Mouse (Mus musculus) layer of hippocampus, adult 2 months (tissue): Measurements from ENCODE around the gene Exd2. TPM values are rescaled to one million over a fixed set of nuclear protein-coding genes. Genes with fewer than 3 reads are reported as not detected.
A peak's percentile ranks its signal among the peaks of the same experiment; 100 is the strongest.

ENCODE experiments used
- DNase-seq, 2 experiments: peaks; one replicate each; pipeline ENCODE4 v3.0.0; 2022; ENCODE audit warnings: low spot score in 2 of 2
- H3K27ac ChIP-seq: fragments of 200-600 bp; 2 replicates; pipeline ENCODE4 v1.8.1; 2022
- H3K4me3 ChIP-seq: fragments of 200-600 bp; 2 replicates; pipeline ENCODE4 v1.8.1; 2022; ENCODE audit warnings: mild to moderate bottlenecking
- CTCF ChIP-seq: fragments of 200-600 bp; conservative IDR thresholded peaks from 2 replicates; pipeline ENCODE4 v1.8.1; 2022; ENCODE audit warnings: antibody characterized with exemption, mild to moderate bottlenecking, moderate library complexity
- long read RNA-seq, 2 experiments: library from polyadenylated mRNA; stranded (forward); transcript quantifications; one replicate each; pipeline ENCODE4 v2.0.0; 2021; ENCODE audit warnings: borderline mapping rate in 2 of 2
- total RNA-seq, 2 experiments: library from RNA; stranded (reverse); gene quantifications; 2 replicates each; pipeline ENCODE4 v1.2.3; 2021

Gene Exd2
- 100 to 1,000 TPM; 105 to 122 TPM for total RNA-seq
- long read RNA-seq, experiment 1, full-length matches to known transcripts, result 42 of 71 reads
- long read RNA-seq, experiment 1, partial matches to known transcripts, result 5 of 71 reads
- long read RNA-seq, experiment 1, other reads (novel, unspliced or antisense), result 24 of 71 reads
- long read RNA-seq, experiment 2, full-length matches to known transcripts, result 74 of 119 reads
- long read RNA-seq, experiment 2, partial matches to known transcripts, result 6 of 119 reads
- long read RNA-seq, experiment 2, other reads (novel, unspliced or antisense), result 39 of 119 reads

DNA sequence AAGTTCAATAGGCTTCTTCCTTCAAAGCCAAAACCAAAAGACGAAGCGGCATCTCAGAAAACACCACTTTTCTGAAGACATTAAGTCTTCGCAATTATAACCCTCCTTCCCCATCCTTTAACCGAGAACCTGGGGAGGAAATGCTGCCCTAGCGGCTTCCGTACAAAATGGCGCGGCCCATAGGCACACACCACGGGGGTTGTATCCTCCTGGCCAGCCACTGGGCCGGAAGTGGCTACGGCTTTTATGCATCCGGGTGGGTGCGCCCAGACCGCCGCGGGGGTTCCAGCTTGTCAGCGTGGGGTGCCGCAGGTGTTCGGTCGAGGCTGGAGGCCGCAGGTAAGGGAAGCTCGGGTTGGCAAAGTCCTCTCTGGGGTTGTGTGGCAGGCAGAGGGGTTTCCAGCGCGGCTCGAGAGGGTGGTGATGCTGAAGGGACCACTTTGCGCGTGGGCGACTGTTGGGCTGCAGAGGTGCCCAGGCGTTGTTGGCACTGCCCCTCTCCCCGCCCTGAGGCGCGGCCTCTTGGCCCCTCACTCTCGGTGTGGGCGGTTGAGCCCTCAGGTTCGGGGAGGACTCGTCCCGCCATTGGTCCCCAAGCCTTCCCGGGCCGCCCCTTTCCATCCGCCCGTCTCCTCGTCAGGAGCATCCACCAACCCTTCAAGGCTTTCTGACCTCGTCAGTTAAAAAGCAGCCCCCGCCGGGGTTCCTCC is at the start of gene Exd2:
Gene Exd2, plus strand, starts transcription at position 154 of the 710 bp plus-strand sequence.
- peak; percentile 92 for DNase-seq
- H3K4me3 ChIP-seq, result peak within 1 kb of the TSS; percentile 94
- H3K27ac ChIP-seq, result peak within 1 kb of the TSS; percentile 91
- peak; percentile 56 for TF ChIP-seq CTCF

DNA sequence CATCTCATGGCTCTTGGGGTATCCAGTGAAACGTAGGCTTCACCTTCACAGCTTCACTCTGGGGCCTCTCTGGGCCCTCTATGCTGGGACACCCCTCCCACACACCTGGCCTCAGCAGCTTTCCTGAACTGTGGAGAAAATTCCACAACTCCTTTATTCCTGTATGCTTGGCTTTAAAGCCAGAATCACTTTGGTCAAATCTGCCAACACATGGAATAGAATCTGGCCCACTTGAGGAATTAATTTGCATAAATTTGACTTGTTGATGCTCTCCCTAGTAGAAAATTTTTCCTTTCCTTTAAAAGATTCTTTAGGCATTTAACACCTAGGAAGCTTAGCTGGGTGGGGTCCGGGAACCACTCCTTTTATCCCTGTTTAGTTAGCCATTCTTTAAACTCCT is 47.8 kb upstream of the Exd2 start:
- TF ChIP-seq CTCF, result no peak
- DNase-seq, result no peak
- H3K27ac ChIP-seq, result no peak overlapping the region
- no peak overlapping the region for H3K4me3 ChIP-seq

DNA sequence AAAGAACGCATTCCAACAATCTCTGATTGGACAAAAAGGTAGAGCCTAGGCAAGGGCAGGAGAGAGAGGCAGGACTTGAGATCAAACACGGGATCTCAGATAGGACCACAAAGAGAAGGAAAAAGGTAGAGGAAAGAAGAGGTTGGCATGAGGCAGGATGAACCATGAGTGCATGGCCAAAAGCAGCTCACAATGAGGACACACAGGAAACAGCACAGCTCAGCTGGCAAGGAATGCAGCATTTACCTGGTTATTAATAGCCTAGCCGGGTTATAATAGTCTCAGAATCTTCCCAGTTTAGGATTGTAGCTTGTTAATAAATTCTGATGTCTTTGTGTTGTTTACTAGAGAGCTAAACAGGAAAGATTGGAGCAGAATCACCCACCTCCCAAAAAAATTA is 35.2 kb upstream of the Exd2 start:
- no peak for DNase-seq
- TF ChIP-seq CTCF, result no peak
- no peak overlapping the region for H3K4me3 ChIP-seq
- no peak overlapping the region for H3K27ac ChIP-seq

DNA sequence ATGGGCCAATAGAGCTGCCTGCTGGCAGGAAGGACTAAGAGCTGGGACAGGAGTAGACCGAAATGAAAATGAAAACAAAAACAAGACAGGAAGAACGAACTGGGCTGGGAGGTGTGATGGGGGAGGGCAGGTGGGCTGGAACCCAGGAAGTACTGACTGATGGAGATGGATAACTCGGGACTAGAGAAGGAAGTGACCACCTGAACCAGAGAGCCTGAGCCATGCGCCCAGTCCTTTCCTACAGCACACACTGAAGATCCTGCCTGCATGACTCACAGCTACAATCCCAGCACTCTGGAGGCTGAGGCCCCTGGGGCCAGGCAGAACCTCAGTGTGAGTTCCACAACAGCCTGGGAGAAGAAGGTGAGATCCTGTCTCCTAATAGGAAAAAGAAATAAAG is 29.6 kb upstream of the Exd2 start:
- peak overlapping the region; percentile 32; the same call in 1 of the 2 replicates for H3K27ac ChIP-seq
- H3K4me3 ChIP-seq, result no peak overlapping the region; the same call in 1 of the 2 replicates
- TF ChIP-seq CTCF, result no peak
- no peak for DNase-seq

DNA sequence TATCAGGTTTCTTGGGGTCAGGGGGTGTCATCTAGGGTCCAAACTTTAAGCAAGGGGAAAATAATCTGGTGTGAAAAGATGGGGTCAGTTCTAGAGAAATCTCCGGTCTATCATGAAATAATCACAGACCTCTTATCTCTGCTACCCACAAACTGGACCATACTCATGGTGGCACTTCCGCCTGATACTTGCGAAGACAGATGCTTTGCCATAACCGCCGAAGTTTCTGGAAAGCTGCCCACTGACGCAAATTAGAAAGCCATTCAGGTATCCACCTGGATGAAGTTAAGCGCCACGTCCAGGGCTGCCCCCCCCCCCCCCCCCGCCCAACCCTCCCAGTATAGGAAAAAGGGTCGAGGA is 28.3 kb upstream of the Exd2 start:
- DNase-seq, result no peak
- peak overlapping the region; percentile 90 for H3K4me3 ChIP-seq
- peak overlapping the region; percentile 97 for H3K27ac ChIP-seq
- no peak for TF ChIP-seq CTCF

DNA sequence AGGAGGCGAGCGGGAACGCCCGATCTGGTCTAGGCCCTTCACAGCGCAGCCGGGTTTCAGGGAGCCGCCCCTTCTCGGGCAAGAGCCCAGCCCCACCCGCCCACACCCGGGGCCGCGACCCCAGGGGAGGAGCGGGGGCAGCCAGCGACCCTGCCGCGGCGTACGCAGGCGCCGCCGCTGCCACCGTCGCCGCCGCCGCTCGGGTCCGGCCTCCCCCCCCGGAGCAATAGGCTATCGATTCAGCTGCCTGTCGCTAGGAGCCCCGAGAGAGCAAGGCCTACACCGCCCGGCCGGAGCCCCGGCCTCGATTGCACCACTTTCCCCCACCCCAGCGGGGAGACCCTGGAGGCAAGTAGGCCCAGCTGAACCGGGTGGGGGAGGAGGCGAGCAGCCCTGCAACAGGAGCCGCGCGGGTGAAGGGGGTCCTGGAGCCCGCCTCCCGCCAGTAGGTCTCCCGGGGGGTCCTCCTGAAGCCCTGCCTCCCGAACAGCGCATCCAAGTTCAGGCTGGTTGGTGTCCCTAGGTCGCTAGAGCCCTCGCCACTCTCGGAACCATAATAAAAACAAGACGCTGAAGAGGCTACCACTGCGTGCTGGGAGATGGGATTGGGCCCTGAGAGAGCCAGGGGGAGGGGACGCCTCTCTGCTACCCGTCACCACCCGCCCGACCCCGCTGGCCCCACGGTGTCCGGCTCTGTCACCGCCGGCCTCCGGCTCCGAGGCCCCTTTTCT is 27.8 kb upstream of the Exd2 start:
- DNase-seq, result peak; percentile 59 to 74
- Histone ChIP-seq H3K4me3 (peak overlapping the region; percentile 90), H3K27ac (peak overlapping the region; percentile 97)
- TF ChIP-seq CTCF, result peak; percentile 53

DNA sequence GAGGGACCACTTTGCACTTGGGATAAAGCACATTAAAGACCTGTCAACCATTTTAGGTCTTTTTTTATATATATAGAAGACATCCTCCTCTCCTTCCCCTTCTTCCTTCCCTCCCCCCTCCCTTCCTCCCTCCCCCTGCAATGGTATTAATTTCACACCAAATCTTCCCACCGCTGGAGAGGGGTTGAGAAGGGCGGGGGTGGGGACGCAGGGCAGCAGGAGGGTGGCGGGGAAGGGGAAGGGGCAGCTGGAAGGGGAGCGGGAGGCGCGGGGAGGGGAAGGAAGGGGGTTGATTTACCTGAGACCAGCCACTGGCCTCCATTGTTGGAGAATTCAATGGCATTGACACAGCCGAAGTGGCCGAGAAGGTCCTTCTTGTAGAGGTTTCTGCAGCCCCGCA is 27.0 kb upstream of the Exd2 start:
- Histone ChIP-seq H3K27ac (peak overlapping the region; percentile 97), H3K4me3 (peak overlapping the region; percentile 90)
- no peak for DNase-seq
- no peak for TF ChIP-seq CTCF

DNA sequence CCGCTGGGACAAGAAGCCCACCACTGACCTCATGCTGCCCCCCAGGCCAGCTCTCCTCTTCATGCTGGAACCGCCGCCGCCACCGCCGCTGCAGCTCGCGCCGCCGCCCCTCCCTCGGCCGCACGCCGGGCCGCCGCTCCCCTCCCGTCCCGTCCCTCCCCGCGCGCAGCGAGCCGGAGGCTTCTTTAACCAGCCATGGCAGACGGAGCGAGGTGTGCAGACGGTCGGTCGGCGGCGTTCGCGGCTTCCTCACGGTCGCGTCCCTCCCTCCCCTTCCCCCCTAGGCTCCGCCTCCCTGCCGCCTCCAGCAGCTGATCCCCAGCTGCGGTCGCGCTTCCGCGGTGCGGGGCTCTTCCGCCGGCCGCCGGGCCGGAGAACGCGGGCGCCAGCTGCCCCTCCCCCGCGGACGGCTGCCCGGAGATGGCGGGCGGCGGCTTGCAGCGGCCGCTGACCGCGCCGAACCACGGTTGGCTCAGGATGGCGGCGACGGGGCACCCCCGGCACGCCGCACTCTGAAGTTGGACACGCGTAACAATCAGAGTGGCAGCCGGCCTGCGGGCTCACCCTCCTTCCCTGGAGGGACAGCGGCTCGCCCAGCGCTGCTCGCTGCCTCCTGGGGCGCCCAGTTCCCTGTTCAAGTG is 26.4 kb upstream of the Exd2 start, which contains the start of gene Dcaf5:
Gene Dcaf5, minus strand, starts transcription at position 266 of the 641 bp plus-strand sequence.
- DNase-seq, result peak; percentile 79
- Histone ChIP-seq H3K27ac (peak within 1 kb of the TSS; percentile 97), H3K4me3 (peak within 1 kb of the TSS; percentile 90)
- no peak for TF ChIP-seq CTCF

DNA sequence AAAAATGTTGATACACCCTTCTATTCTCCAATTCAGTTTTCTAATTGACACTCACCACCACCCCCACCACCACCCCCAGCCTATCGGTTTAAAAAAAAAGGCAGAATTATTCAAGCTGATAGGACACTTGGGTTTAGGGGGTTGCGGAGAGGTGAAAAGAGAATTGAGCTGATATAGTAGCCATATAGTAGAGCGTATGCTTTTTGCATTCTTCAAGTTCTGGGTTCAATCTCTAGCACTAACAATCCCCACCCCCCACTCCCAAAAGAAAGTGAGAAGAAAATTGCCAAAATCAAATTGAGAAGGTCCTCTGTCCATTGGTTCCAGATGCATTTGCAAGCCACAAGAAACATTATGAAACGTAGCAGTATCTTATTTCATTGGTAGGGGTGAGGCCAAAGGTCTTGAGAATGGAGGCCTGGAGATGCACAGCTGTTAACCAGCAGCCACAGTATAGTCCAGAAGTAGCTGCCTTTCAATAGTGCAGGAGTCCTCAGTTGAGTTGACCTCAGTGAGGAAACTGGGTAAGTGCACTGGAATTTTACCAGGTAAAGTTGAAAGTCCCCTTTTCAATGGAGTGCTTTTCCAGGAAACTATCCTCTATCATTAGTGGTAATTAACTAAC is 25.7 kb upstream of the Exd2 start:
- DNase-seq, result no peak
- TF ChIP-seq CTCF, result no peak
- Histone ChIP-seq H3K27ac (peak overlapping the region; percentile 97), H3K4me3 (peak overlapping the region; percentile 90)

DNA sequence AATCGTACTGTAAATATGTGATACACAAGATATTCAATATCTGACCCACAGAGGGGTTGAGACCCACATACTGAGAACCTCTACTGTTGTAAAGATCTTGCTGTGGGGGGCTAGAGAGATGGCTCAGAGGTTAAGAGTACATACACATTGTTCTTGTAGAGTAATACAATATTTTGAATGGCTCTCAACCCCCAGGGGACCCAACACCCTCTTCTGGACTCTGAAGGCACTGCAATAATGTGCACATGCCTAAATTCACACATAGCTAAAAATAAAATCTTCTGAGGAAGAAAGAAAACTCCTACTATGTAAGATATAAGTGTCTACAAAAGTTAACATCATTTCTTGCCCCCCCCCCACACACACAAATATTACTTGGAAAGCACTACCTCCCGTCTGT is 21.9 kb upstream of the Exd2 start:
- DNase-seq, result no peak
- no peak overlapping the region for H3K4me3 ChIP-seq
- H3K27ac ChIP-seq, result no peak overlapping the region
- peak; percentile 69 for TF ChIP-seq CTCF

DNA sequence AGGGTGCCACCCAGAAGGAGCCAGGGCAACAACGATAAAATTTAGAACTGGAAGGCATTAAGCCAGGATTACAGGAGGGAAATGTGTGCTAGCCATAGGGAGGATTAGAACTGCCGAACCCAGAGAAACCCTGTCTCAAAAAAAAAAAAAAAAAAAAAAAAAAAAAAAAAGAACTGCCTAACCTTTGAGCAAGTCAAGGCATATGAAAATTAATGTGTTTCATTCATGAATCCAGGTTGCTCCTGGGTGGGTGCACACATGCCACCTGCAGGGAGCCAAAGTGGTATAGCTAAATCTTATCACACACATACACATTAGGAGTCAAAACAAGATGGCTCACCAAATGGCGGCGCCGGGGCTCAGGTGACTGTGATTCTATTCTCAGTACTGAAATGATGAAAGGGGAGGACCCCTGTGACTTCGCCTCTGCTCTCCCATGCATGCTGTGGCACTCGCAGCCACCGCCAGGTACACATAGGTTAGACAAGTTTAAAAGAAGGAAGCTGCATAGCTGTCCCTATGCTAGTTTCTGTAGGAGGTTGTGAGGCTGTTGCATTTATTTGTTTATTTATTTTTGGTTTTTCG is 18.3 kb upstream of the Exd2 start:
- no peak for TF ChIP-seq CTCF
- H3K4me3 ChIP-seq, result no peak overlapping the region
- H3K27ac ChIP-seq, result no peak overlapping the region
- no peak for DNase-seq

DNA sequence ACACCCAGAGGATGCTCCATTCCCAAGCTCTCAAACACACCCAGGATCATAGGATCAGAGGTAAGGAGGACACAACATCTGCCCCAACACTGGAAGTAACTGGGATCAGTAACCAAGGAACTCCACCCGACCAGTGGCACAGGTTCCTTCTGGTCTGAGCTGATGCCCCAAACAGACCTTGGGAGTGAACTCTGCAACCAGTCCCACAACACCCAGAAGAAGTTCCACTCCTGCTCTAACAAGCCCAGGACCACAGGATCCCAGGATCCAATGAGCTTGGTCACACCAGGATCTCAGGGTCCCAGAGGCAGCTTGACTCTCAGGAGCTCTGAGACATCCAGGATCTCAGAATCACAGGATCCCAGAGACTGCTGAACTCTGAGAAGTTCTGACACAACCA is 9.4 kb upstream of the Exd2 start:
- no peak for DNase-seq
- Histone ChIP-seq H3K4me3 (no peak overlapping the region), H3K27ac (no peak overlapping the region)
- no peak for TF ChIP-seq CTCF
